Mouse (Mus musculus) urinary bladder, adult 2 months (tissue): ENCODE measurements around the gene Pitpnc1. TPM values are rescaled to one million over a fixed set of nuclear protein-coding genes. Genes with fewer than 3 reads are reported as not detected.

Experiments
- DNase-seq: peaks from one replicate; pipeline ENCODE4 v3.0.0; 2022; ENCODE audit warnings: low spot score
- polyA plus RNA-seq: library from polyadenylated mRNA; depleted of rRNA; stranded (reverse); fragments of >200 nt; gene quantifications from 2 replicates; pipeline ENCODE4 v1.2.3, GENCODE M21; 2012

The Pitpnc1 gene
- polyA plus RNA-seq, 1 experiment: 9.1 TPM

DNA sequence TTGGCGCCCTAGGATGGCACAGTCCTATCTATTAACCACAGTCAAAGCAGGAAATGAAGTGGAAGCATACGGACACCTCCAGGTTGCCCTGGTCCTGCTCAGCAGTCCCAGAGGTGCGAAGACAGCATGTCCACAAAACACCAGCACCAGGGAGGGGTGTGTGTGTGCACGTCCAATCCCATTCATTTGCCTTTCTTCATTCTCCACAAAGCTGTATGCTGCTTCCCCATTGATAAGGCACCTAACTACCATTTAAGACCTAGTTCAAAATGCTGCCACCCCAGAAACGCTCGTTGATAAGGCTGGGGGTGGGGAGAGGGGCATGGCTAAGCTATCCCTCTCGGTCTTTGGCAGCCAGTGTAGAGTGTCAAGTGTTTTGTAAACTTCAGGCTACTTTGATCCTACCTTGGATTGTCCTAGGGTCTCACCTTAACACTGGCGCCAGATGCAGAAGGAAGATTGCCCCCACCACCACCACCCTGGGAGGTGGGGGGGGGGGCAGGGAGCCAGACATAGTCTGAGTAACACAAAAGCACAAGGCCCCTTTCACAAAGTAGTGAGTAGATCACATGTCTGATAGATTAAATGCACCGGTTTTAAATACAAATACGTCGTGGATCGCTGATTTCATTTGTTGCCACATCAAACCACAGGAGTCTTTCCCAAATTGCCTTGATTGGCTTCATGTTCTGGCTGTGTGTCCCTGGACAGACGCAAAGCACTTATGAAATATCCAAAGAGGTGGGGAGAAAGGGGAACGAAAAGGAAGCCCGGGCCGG lies 2.1 kb downstream of the Pitpnc1 start:
- DNase-seq: no peak

DNA sequence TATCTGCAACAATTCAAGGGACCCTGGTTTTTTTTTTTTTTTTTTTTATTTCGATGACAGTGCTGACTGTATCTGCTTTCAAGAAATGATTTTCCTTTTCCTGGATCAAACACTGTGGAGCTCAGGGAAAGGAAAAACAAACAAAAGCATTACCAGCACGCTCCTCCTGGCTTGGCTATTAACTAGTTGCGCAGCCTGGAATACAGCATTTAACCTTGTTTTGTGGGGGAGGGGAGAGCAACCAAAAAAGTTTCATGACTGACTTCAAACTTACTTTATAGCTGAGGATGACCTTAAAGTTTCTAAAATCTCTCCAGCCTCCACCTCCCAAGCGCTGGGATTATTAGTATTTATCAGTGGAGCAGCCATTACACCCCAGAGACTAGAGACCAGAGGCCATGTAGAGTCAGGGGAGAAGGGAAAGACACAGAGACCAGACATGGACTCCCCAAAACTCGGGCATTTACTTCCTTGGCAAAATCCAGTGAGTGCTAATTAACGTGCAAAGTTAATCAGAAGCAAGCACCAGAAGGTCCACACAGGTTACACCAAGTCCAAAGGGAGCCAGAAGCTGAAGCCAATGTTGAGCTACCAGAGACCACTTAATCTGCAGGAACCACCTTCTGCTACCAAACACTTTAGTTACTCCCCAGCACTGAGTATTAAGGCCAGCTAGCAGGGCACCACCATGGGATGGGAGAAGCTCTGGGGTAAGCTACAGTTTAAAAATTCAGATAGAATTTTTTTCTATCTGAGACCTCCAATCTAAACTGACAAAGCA lies 3.7 kb downstream of the Pitpnc1 start:
- no peak for DNase-seq

DNA sequence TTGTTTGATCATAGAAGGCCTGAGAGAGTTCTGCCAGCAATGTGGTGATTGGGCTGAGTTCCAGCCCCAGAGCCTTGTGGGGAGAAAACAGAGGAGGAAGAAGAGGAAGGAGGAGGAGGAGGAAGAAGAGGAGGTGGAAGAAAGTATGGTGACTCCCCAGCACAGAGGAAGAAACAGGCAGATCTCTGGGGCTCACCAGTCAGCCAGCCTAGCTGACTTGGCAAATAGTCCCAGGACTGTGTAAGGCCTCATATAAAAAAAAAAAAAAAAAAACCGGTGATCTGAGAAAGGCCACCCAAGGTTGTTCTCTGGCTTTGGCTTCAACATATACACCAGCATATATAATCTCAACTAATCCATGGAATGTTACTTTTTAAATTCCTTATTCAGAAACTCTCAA lies 4.5 kb downstream of the Pitpnc1 start:
- no peak for DNase-seq

DNA sequence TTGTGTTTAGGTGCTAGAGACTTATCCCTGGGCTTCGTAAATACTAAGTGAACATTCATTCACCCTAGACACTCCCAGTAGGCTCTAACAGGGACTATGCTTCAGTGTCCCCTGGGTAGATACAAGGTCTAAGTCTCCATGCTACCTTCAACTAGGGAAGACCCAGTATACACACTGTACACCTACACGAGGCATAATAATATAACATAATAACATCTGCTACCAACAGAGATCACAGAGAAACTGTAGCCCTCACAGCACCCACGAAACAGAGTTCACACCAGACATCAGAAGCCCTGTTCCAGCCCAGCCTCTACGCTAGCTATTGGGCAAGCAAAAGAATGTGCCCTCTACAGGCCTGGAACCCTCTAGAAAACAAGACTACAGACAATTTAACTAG lies 5.5 kb downstream of the Pitpnc1 start:
- DNase-seq: no peak

DNA sequence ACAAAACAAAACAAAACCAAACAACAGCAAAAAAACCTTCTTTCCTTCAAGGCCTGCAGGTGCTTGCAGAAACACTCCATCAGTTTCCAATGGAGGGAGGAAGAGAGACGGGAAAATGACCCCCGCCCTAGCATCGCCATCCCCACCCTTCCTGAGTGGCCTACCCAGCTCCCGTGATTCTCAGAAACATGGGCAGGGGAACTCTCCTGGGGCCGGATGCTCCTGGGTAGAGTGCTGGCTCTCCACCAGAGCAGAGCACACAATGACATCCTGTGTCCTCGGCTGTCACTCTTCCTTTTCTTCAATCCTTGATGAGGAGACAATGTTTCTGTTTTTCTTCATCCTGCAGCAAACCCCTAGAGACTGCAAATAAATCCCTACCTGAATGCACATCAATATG lies 6.4 kb downstream of the Pitpnc1 start:
- DNase-seq: no peak

DNA sequence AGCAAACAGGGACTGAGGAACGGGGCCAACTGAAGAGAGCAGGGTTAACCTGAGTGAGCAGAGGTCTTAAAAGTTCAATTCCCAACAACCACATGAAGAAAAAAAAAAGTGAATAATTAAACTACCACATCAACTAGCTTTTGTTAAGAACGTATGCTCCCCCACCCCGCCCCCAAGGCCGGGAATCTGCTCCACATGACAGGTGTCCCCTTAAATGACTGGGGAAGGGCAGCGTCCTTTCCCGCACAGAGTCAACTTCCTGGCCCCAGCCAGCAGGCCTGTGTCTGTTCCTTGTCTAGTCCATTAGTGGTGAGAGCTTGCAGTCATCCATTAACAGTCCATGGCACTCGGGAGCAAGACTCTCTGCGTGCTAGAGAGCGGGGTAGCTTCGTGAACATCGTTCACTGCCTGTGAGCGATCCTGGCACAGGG lies 7.2 kb downstream of the Pitpnc1 start:
- no peak for DNase-seq

DNA sequence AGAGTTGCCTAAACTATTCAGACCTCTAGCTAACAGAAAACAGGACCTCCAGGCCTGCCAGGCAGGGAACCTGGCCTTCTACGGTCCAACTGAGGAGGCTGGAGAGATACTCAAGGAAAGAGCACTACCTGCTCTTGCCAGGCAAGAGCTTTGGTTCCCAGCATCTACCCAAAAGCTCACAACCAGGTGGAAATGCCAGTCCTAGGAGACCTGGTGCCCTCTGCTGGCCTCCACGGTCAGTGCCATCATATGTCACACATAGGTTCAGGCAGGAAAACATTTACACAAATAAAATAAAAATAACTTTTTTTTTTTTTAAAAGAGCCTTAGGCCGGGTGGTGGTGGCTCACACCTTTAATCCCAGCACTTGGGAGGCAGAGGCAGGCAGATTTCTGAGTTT lies 8.0 kb downstream of the Pitpnc1 start:
- DNase-seq: no peak

DNA sequence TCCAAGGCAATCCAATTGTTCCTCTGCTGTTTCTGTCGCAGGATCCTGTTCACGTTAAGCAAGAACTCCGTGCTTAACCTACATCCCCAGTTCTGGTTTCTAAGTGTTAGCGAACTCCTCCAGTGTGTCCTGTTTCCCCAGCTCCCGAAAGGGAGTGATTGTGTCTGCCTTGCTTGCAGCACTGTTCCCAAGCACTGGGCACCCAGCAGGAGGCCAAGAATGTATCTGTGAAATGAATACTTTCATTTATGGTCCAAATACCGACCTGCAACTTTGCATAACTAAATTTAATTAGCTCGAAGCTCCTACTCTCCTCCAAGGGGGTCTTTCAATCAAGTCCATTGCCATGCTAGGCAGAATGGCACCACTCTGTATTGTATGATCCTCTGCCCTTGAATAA lies 10.7 kb downstream of the Pitpnc1 start:
- no peak for DNase-seq

DNA sequence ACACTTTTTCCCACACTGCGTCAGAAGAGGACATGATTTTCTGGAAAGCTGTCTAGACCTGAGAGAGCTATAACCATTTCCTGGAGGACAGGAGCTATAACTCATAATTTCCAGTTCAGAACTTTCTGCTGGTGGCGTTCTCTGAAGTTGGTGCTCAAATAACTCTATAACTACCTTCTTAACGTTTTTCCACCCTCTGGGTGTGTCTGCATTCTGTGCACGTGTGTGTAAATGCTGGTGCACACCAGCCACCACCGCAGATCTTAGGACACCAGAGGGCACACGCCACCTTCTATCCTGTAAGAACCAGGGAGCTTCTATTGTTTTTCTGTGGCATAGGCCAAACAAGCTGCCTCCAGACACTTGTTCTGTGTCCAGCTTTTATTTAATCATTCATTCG lies 11.5 kb downstream of the Pitpnc1 start:
- DNase-seq: no peak

DNA sequence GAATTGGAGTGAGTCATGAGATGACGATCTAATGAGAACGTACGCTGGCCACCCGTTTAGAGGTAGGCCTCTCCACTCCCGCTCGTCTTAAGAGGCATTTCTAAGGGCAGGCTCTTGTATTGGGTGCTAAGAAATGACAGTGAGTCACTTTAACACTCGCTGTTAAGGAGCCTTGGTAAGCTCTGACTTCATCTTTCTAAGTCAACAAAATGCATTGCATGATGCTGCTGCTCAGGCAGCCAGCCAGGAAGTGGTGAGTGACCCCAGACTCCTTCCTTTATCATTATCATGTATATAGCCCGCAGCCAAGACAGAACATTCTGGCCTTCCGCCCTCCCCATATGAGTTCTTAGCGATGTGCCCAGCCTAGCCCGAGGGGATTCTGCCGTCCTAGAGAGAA lies 12.2 kb downstream of the Pitpnc1 start:
- DNase-seq: no peak

DNA sequence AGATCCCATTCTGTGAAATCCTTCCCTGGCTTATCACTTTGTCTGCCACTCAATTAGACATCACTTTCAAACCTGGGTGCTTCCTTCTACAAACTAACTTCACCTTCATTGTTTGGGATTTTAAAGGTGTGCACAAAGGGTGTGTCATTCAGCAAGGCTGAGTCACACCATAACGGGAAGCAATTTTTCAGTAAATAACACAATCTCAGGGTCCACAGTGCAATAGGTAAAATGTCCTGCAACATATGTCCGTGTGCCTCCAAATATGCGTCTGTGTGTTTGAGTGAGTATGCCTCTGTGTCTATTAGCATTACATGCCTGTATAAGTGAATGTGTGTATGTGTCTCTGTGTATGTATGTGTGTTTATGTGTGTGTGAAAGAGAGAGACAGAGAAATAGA lies 13.2 kb downstream of the Pitpnc1 start:
- DNase-seq: no peak

DNA sequence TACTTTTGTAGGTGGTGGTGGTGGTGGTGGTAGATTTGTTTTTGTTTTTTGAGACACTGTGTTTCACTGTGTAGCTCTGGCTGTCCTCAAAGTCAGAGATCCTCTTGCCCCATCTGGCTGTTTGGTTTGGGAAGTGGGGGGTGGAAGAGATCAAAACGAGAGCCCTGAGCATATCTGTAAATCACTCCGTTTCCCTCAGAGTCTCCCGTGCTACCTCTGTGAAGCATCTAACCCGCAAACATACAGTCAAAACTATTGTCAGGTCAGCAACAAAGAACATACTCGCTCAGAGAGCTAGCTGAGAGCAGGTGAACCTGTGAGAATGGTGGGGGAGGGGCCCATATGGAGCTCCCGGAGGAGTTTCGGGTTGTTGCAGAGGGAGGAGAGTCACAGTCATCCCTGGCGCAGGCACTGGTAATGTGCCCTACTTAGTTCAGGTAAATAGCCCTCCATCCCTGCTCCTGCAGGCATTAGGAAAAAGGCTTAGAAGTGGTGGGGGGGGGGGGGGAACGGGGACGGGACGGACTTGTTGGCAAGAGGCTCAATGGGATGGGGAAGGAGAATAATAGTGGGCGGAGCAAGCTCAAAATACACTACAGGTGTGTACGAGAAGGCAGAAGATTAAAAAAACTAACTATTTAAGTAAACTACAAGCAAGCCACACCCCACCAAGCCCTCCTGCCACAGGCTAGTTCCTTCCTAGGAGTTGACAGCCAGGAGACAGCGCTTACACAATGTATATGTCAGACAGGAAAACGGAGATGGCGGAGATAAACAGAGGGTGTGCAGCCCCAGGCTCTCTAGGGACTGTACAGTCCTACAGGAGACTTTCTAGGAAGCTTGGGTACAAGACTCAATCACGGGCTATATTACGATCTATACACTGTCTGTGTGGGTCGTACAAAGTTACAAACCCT lies 15.7 kb downstream of the Pitpnc1 start:
- DNase-seq: no peak

DNA sequence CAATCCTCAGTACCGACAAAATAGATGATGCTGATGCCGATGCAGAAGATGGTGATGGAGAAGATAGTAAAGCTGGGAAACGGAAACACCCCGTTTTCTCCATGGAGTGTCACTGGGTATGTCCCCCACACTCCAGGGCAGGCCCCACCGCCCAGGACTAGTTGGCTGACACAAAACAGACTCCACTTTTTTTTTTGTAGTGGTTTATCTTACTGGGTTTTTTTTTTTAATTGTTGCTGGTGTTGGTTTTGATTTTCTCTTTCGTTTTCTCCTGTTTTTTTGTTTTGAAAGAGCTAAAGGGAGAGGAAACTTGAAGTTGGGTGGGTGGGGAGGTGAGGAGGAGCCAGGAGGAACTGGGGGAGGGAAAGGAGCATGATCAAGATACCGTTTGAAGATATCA lies 18.4 kb downstream of the Pitpnc1 start:
- no peak for DNase-seq

DNA sequence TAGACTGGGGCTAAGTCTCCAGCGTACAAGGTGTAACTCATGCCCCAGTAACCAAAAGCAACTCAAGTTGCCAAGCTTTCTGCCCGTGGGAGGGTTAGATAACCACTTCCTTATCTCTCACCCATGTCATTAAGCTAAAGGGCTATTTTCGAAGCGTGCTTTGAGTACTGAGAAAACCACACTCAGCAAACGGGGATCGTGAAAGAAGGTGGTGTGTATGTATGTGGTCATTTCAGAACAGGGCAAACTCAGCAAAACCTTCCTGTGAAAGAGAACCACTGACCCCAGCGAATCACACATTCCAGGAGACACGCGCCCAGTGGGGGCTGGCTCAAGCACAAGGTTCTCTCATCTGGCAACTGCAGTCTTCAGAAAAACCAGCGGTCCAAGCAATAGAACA lies 19.4 kb downstream of the Pitpnc1 start:
- DNase-seq: no peak

DNA sequence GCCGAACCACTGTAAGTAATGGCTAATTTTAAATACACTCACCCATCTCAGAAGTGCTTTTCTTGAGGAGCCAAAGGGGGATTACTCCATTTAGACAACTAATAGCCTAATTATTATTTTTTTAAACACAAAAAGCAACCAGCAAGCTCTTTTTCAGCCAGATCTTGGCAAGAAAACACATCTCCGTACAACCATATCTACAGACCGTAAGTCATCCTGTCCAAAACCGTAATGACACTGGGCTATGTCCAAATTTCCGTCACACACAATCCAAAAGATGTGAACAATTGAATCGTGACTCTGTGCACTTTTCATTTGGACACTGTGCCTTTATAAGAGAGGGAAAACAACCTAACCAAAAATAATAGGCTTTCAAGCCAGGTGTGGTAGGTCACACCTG lies 20.4 kb downstream of the Pitpnc1 start:
- DNase-seq: no peak

DNA sequence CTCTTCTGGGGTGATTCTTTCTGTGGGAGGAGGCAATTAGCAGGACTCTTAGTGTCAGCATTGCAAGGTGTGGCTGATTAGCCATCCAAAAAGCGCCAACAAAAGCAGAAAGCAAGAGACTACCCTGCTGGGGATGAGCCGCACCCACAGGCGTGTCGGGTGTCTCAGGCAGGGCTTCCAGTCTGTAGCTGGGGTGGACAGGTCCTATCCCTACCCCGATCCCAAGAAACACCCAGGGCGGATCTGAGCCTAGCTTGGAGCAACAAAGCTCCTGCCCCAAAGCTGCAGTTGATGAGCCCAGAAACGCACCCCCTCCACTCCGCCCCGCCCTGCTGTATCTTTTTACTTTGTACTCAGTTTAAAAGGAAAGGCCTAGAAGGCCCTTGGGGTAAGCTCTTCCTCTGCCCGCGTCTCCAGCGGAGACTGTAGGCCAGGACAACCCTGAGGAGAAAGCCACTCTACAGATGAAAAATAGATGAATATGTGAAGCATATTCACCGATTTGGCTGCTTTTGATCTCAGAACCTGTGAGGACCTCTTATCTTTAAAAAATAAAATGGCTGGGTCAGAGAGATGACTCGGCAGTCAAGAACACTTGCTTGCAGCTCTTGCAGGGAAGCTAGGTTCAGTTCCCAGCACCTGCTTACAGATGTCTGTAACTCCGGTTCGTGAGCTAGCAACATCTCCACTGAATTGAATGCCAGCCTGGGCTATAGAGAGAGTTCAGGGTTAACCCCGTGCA lies 21.2 kb downstream of the Pitpnc1 start:
- no peak for DNase-seq

DNA sequence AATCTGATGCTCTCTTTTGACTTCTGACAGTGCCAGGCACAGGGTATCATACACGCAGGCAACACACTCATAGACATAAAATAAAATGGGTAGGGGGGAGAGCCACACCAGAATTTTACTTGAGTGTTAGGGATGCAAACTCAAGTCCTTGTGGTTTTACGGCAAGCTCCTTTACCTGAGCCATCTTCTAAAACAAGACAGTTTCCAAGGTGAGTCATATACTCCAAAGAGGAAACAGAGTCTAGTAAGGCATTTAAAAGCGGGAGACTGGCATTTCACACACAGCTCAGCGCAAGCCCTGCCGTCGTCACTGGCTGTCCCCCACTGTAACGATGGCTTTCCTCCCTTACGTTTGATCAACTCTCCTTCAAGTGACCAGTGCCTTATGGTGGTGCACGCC lies 22.6 kb downstream of the Pitpnc1 start:
- no peak for DNase-seq

DNA sequence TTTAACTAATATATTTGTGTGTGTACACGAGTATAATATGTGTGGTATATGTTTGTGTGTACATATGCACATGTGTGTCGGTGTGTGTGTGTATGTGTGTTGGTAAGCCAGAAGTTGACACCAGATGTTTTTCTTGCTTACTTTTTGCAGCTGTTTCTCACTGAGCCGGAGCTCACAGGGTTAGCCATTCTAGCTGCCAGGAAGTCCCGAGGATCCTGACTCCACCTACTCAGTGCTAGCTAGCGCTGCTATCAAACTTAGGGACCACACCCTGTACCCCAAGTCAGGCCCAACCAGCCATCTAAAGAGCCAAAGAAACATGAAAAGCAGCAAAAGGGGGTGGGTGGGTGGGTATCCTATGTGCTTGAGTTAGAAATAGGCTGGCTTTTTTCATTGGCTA lies 23.1 kb downstream of the Pitpnc1 start:
- DNase-seq: no peak

DNA sequence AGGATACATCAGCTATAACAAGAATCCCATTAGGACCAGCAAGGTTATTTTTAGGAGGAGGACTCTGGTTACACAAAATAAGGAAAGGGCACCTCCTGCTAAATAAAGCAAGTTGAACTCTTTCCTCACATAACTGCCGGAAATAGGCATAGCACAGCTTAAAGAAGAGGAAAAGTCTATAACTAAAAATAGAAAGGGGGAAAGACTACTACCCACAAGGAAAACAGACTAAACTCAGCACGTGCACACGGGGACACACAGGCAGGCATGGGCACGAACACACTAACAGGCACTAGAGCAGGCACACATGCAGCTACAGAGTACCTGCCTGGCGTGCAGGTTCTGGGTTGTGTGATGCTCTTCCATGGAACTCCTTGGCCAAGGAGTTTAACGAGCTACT lies 23.8 kb downstream of the Pitpnc1 start:
- no peak for DNase-seq

DNA sequence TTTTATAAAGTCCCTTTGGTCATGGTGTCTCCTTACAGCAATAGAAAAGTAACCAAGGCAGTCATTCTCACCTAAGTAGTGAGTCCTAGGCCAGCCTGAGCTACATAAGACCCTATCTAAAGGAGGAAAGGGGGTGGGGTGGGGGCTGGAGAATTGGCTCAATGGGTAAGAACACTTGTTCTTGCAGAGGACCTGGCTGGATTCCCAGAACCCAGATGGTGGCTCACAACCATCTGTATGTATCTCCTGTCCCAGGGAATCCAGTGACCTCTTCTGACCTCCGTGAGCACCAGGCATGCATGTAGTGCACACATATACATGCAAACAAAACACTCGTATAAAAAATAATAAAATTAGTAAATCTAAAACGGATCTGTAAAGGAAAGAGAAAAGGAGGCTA lies 24.8 kb downstream of the Pitpnc1 start:
- no peak for DNase-seq
